Mouse (Mus musculus) neural tube, postnatal 0 days (tissue): ENCODE results near the gene Pxdn. TPM values are rescaled to one million over a fixed set of nuclear protein-coding genes. Genes with fewer than 3 reads are reported as not detected.

ENCODE experiments used
- polyA plus RNA-seq: library from polyadenylated mRNA; unstranded; fragments of >200 nt; fragmentation: Nextera tagmentation; extraction: Ambion mirVana; gene quantifications from 2 replicates; pipeline ENCODE4 v1.2.1, GENCODE M21; 2015

Pxdn gene
- polyA plus RNA-seq = 20.0 and 25.6 TPM in 2 replicates

DNA sequence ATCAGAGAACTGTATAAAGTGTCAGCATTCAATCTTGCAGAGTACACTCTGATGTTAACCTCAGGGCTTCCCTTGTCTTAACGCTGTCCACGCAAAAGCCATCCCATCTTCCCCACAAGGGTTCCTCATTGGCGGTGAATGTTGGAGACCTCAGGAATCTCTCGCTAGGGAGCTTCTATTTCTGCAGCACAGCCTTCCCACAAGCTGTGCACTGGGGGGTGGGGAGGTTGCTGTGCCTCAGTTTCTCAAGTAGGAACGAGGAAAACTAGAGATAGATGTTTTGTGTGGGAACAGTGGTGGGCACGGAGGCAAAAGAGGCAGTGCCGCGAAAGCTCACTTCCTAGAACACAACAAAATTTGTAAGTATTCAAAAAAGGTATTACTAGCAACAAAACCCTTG, at the start of gene Pxdn:
Pxdn (plus strand) TSS at position 301 of the 400 bp plus-strand sequence.

Other genes with a start within 250 kb of the Pxdn start
- 0.32 and 0.82 TPM in 2 replicates for gene Tpo, start 195.0 kb downstream of the Pxdn start, polyA plus RNA-seq